Mouse (Mus musculus): Measurements from ENCODE around the gene Zpbp.

Zpbp gene

GRCm38 (mm10) chr11:11461635-11462560, at the start of gene Zpbp, which contains the start of gene Spata48:
TSS of gene Zpbp (minus strand) at chr11:11462408.
TSS of gene Spata48 (plus strand) at chr11:11462094.
- DNase-seq: peak; percentile 86 to 93

GRCm38 (mm10) chr11:11509413-11509812, 47.2 kb upstream of the Zpbp start:
- DNase-seq: no peak

- DNase-seq: peak in 1 of 2 experiments; percentile 36
These were observed 44.0 kb upstream of the Zpbp start for GRCm38 (mm10) chr11:11506187-11506586.

- peak in 1 of 2 experiments; percentile 62 for DNase-seq
These were observed 37.7 kb upstream of the Zpbp start for GRCm38 (mm10) chr11:11499944-11500343.

- no peak for DNase-seq
These were observed 33.5 kb upstream of the Zpbp start for GRCm38 (mm10) chr11:11495697-11496096.

GRCm38 (mm10) chr11:11492044-11492443, 29.8 kb upstream of the Zpbp start:
- no peak for DNase-seq

GRCm38 (mm10) chr11:11484378-11484777, 22.2 kb upstream of the Zpbp start:
- DNase-seq: no peak

GRCm38 (mm10) chr11:11468924-11469323, 6.7 kb upstream of the Zpbp start:
- no peak for DNase-seq

GRCm38 (mm10) chr11:11462561-11462890, 318 bp upstream of the Zpbp start:
- no peak for DNase-seq

- DNase-seq: no peak
These were observed 7.2 kb downstream of the Zpbp start for GRCm38 (mm10) chr11:11455037-11455436.

- DNase-seq: no peak
These were observed 44.9 kb downstream of the Zpbp start for GRCm38 (mm10) chr11:11417356-11417755.

- no peak for DNase-seq
These were observed 48.0 kb downstream of the Zpbp start for GRCm38 (mm10) chr11:11414188-11414587.

- DNase-seq: no peak
These were observed 67.5 kb downstream of the Zpbp start for GRCm38 (mm10) chr11:11394686-11395085.

- no peak for DNase-seq
These were observed 69.0 kb downstream of the Zpbp start for GRCm38 (mm10) chr11:11393164-11393563.

- DNase-seq: no peak
These were observed 90.9 kb downstream of the Zpbp start for GRCm38 (mm10) chr11:11371305-11371704.

- DNase-seq: no peak
These were observed 178.7 kb downstream of the Zpbp start for GRCm38 (mm10) chr11:11283512-11283911.

GRCm38 (mm10) chr11:11280128-11280527, 182.1 kb downstream of the Zpbp start:
- DNase-seq: no peak

GRCm38 (mm10) chr11:11257348-11257747, 204.9 kb downstream of the Zpbp start:
- no peak for DNase-seq

GRCm38 (mm10) chr11:11242694-11243377, 219.4 kb downstream of the Zpbp start:
- no peak for DNase-seq

- DNase-seq: peak in 1 of 2 experiments; percentile 9
These were observed 222.9 kb downstream of the Zpbp start for GRCm38 (mm10) chr11:11239346-11239745.

Measured in spleen, adult 18-20 months (tissue).